Mouse (Mus musculus) lung, postnatal 25 days (tissue): ENCODE results near the gene Sowaha.

ENCODE experiments used
- DNase-seq: peaks from one replicate; pipeline ENCODE4 v3.0.0; 2022; ENCODE audit warnings: low spot score

Sowaha gene

DNA sequence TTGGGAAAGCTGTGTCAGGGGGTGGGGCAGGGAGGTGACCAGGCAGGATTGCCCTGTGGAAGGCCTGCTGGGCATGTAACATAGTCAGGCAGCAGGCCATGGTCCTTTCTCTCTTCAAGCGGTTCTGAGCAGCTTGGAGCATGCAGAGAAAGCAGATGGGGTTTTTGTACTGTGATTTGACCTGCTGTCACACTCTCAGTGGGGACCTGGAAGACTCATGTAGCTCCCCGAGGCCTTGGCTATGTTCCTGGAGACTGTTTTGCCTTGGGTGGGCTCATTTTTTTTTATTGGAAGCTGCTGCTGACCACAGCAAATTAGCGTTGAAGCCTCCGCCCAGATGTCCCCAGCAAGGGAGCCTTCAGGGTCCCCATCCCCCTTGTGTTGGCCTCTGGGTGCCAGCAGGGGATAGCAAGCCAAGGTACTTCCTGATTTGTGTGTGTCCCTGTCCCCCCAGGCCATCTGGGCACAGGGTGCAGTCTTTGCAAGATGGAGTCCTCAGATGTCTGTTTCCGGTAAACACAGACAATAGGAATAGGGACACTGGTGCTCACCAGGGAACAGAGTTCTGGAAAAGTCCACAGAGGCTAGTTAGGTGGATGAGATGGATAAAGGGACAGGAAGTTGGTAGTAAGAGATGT is 25.1 kb upstream of the Sowaha start:
- DNase-seq: no peak

DNA sequence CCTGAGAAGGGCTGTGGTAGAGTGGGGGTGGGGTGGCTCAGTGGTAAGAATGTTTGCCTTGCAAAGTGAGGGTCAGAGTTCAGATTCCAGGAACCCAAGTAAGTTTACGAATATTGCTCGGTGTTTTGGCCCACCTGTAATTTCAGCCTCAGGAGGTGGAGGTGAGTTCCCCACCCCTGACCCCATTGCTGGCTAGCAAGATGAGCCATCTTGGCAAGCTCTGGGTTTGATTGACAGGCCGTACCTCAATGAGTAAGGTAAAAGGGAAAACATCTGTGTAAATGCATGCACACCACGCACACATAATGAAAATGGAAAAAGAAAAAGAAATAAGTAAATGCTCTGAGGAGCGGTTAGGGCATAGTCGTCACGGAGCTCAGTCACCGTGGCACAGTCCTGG is 24.3 kb upstream of the Sowaha start:
- DNase-seq: no peak

DNA sequence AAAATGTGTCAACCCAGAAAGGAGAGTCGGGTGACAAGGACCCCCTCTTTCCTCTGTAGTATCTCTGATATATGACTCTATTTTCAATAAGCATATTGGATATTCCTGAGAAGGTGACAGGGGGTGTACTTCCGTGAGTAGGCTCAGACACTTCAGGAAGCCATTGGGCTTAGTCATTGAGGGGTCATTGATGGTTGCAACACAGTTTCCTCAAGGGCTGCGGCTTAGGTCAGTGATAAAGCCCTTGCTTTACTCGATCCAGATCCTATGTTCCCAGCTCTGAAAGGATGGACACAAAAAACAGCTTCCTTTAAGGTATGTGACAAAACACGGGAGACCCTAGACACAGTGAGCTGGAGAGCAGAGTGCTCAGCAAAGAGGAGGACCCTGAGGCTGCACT is 23.7 kb upstream of the Sowaha start:
- DNase-seq: no peak

DNA sequence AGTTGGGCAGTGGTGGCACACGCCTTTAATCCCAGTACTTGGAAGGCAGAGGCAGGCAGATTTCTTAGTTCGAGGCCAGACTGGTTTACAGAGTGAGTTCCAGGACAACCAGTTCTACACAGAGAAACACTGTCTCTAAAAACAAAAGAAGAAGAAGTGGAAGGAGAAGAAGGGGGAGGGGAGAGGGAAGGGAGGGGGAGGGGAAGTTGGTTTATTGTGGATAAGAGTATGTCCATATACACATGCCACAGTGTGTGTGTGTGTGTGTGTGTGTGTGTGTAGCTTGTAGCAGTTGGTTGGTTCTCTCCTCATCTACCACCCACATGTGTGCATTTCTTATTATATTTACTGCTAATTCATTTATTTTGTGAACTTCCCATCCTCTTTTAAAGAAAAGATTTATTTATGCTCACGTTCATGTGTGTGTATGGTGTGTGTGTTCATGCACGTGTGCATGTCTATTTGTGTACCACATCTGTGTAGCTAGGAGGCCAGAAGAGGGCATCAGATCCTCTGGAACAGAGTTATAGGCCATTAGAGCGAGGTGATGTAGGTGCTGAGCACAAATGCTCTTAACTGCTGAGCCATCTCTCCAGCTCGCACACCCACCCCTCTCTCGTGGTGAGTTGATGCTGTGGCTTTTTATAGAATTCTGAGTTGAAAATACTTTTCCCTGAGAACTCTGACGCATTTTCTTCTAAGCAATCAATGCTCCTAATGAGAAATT is 22.1 kb upstream of the Sowaha start:
- no peak for DNase-seq

DNA sequence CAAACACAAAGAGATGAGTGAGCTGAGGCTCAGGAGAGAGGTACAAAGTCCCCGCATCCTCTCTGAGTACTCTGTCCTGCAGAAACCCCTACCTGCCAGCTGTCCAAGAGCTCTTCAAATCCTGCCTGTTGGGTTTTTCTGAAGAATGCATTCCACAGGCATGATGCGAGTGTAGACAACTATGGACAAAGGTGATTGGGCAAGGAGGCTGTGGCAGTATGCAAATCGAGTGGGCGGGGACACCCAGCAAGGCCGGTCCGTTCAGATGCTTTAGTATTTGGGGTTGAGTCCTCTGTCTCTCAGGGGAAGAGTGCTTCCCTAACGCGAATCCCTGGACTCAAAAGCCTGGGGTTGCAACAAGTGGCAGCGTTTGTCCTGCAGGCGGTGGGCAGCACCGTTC is 20.5 kb upstream of the Sowaha start:
- DNase-seq: peak; percentile 88

DNA sequence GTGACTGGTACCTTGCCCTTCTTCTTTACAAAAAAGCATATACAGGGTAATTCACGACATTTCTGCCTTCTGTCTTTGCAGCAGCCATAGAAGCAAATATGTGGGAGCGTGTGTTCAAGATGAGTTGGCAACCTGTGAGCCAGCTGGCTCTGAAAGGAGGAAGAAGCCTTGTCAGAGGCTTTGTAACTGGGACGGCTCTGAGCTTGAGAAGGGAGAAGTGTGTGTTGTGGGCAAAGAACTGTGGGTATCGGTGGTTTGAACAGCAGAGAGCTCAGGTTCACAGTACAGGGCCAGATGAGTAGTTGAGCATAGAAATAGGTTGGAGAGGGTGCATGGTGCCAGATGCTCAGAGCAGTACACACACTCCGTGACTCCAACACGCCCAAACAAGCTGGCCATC is 16.9 kb upstream of the Sowaha start:
- DNase-seq: no peak

DNA sequence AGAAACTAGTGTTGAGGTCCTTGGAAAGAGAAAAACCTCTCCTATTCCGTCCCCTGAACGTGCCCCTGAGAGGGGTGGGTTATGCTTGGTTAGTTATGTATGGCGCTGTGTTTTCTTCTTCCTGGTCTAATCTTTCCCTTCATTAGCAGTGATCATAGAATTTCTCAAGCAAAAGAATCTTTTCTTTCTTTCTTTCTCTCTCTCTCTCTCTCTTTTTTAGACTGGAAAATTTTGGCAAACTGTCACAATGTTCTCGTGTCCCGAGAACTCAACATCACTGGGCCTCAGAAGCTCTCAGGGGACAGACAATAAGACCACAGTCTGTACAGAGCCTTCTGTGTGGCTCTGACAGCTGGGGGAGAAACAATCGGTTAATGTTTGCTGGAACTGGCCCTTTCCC is 15.3 kb upstream of the Sowaha start:
- no peak for DNase-seq

DNA sequence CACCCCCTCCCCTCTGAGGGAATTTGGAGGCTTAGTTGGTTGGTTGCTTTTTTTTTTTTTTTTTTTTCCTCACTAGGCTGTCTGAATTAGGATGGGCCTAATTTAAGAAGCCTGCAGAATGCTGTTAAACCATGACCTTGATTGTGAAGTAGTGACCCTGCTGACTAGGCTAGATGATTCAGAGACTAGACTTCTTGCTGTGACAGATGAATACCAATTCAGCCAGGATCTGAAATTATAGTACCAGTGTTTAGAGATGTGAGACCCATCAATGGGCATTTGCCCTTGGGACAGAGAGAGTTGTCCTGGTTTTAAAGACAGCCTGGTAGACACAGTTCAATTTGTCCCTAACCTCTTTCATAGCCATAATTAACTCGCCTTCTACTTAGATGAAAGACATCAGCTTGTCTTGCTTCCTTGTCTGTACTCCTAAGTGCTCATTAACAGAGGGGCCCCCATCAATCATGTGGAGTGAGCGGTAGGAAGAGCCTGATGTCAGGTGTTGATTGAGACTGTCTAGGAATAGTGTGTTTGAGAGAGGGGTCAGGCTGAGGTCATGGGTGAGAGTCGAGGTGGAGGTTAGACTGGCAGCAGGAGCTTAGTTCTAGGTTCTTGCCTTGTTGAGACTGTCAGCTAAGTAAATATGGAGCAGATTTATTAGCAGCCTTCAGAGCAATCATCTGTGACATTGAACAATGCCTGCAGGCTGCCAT is 13.3 kb upstream of the Sowaha start:
- DNase-seq: no peak

DNA sequence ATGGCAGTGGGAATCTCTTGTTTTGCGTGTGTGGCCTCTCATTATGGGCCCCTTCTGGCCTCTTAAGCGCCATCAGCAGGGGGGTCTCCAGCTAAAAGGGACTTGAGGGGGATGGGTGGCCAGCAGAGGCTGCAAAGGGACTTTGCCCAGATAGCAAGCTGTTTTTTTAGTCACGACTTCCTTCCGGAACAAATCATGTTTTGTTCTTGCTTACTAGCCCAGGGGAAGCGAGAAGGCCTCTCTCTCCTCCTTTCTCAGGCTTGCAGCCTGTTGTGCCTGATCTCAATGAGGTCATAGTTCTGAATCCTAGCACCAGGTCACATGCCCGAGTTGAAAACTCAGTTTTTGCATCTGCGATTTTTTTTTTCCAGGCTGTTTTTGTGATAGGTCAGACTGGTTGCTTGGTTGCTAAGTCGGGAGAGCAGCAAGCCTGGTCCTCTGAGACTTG is 11.9 kb upstream of the Sowaha start:
- no peak for DNase-seq

DNA sequence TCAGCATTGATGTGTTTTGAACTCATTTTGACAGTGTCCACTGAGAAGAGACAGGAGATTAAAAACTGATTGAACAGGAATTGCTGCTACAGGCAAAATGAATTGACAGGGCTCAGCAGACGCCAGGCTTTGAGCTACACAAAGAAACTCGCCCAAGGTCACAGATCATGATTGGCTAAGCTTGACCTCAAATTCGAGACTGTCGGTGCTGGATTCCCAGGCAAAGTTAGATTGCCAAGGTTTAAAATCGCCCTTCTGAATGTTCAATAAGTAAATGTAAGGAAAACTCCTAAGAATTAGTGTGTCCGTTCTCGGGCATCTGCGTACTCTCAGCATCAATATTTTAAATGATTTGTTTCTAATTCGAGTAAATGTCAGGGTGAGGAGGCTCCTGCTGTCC is 9.3 kb upstream of the Sowaha start:
- DNase-seq: no peak

DNA sequence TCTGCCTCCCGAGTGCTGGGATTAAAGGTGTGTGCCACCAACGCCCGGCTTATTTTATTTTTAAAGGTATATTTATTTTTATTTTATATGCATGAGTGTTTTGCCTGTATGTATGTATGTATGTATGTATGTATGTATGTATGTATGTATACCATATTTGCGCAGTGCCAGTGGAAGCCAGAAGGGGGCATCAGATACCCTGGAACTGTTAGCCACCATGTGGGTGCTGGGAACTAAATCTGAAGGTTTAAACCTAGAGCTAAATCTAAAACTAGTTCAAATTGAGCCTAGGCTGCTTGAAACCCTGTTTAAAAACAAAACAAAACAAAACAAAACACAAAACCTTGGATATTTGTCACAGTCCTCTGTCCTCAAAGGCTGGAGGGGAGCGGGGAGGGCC is 8.9 kb upstream of the Sowaha start:
- no peak for DNase-seq

DNA sequence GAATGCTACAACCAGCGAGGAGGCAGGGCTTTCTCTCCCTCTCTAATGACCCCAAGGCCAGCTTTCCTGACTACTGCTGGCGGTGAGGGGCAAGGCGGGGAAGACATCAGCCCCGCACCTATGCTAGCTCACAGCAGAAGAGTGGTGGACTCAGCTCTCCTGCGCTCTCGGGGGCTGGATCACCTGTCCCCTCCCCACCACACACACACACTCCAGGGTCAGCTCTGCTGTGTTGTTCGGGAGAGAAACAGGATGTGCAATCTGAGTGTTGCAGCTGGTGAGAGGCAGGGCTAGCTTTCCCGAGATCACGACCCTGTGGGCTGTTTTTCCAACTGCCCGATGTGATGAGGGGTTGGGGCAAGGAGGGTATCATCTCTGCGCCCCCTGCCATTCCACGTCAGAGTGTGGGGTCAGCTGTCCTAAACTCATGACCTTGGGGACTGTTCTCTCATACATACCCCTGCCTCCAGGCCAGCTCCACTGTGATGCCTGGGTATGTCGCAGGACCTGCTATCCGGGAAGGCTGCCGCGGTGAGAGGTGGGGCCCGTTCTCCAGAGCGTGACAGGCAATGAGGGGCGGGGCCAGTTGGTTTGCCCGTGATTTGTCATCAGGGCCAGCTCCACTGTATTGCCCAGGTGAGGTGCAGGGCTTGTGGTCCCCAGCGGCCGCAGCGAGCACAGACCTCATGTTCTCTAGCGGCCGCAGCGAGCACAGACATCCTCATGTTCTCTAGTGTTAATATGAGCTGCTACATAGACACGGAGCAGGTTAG is 6.9 kb upstream of the Sowaha start:
- no peak for DNase-seq

DNA sequence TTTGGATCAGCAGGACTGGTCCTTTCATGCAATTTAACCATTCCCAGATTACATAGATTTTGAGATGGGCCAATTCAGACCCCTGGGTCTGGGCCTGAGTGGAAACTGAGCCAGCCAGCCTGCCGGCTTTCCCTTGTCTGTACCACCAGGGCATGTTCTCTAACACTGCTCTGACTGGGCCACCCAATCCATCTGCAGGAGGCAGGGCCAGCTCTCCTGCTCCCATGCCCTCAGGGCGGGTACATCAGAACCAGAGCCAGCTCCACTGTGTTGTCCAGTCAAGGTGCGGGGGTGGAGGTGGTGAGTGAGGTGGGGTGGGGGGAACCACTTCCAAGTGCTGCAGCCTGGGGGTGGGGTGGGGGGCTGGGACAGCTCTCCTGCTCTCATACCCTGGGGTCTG is 6.3 kb upstream of the Sowaha start:
- no peak for DNase-seq

DNA sequence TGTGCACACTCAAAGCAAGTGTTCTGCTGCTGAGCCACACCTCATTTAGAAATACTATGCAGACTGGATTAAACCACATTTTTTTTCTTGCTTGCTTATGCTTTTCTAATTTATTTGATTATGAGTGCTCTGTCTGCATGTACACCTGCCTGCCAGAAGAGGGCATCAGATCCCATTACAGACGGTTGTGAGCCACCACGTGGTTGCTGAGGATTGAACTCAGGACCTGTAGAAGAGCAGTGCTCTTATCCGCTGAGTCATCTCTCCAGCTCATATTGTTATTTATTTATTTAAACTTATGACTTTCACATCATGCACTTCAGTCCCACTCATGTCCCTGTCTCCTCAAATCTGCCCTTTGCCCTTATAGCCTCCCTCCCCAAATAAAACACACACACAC is 5.6 kb upstream of the Sowaha start:
- no peak for DNase-seq

DNA sequence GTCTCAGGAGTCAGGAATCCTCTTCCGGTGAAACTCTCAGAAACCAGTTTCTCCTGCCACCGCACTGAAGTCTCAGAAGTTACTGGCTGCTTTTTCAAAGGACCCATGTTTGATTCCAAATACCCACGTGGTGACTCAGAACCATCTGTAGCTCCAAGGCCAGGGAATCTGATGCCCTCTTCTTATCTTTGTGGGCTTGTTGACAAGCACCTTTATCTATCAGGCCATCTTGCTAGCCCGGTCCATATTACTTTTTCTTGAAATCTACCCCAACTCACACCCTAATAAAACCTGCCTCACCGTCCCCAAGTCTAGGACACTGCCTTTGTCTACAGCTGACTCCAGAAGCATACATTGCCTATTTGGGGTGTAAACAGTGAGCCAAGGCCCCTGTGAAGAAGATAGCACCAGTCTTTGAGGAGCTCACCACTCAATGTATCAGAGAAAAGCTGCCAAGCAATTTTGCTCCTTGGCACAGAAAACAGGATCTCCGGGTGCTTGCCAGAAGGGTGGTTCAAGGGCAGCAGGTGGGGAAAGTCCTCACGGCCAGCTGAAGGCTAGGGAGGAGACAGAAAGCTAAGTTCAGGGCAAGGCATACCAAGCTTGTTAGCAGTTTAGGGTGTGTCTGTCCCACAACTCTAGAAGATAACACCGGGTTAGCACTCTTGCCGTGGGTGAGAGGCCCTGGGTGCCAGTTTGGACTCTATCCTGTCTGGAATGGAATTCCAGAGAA is 3.3 kb upstream of the Sowaha start:
- DNase-seq: no peak

DNA sequence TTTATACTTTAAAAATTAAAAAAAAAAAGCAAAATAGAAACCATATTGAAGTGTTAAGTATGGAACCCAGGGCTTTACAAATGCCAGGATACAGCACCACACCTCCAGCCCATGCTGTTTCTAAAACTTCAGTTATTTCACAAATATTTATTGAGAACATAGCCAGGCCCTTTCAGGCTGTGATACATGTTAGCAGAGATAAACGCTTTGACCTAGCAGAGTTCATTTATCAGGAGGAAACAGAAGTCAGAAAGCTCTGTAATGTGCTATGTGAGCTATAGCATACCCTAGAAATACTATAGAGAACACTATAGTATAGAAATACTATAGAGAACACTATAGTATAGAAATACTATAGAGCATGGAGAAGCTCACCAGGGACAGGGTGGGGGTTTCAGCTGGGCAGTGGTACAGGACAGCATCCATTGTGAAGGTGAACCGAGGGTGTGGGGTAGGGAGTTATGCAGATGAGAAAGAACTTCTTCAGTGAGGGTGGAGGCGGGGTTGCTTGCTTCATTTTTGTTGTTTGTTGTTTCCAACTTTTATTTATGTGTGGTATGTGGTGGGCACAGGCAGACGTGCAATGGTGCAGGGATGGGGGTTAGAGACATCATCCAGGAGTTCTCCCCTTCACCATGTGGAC is 1.1 kb upstream of the Sowaha start:
- no peak for DNase-seq

DNA sequence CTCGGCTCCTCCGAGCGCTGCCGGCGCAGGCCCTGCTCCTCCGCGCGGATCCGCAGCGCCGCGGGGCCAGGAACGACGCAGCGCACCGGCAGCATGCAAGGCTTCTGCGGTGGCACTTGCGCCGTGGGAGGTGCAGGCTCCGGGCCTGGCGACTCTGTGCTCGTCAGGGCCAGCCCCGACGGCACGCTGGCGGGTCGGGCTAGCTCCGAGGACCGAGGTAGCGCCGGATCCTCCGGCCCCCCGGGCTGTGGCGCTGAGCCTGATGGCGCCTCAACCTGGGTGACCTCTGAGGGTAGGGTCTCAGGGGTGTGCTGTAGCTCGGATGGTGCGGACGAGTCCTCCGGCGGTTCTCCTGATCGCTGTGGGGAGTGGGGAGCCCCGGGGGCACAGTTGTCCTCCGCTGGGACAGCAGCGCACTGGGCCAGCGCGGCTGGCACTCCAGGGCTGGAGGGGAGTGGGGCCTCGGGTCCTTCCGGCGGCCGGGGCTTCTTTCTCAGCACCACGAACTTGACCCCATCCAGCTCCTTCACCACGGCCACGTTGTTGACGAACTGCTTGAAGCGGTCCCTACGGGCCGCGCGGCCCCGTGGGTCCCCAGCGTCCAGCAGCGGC is 797 bp downstream of the Sowaha start:
- no peak for DNase-seq

DNA sequence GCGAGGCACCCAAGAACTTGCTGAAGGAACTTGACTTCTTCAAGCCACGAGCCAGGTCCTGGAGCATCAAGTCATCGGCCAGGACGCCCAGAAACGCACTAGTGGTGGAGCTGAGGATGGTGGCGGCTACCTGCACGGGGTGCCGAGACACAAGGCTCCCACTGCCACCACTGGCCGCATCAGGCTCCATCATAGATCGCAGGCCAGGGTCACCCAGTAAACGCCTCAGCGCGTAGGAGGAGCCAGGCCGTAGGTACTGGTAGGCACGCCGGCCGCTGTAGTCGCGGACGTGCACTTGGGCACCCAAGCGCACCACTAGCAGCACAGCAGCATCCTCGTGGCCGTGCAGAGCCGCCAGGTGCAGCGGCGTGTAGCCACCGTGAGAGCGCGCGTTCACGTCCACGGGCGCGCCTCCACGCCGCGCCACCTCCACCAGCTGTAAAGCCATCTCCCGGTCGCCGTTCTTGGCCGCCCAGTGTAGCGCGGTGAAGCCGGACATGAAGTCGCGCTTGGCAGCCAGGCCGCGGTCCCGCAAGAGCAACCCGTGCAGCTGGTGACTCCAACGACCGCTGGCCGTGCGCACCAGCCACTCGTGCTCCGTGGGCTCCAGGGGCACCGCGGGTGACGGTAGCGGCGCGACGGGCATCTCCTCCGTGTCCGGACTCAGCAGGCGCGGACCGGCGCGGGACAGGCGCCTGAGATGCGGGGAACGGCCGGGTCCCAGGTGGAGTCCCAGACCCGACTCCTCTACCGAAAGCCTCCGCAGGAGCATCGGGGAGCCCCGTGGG is 1.5 kb downstream of the Sowaha start:
- no peak for DNase-seq

DNA sequence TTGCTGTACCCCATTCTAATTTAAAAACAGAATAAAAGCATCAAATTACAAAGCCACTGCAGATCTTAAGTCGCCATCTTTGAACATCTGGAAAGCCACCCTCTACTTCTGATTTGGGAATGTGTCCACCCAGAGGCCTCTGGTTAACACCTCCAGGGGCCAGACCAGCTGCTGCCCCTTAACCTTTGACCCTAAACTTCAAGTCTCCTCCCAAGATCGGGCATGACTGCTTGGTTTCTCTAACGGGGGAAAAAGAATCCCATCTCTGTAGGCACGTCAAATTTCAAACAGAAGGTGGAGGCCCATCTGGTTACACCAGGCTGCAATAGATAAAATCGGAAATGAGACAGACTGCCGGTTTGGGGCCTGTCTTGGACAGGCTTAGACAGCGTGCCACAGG is 2.2 kb downstream of the Sowaha start:
- no peak for DNase-seq

DNA sequence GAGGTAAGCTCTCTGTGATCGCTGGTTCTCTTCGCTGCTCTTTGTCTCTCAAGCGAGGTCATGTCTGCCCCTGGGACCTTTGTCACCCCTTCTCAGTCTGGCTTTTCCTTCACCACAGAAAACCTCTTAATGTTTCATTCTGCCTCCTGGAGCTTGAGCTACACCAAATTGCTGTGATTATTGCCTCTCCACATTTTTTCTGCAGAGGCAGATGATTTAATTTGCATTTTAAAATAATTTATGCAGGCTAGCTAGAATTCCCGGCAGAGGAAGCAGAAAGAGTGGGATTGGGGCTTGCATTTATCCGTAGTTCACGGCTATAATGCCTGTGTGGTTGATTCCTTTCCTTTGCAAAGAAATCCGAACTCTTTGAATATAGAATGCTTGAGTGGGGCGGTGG is 4.5 kb downstream of the Sowaha start:
- no peak for DNase-seq
